In the genomic region with DNA sequence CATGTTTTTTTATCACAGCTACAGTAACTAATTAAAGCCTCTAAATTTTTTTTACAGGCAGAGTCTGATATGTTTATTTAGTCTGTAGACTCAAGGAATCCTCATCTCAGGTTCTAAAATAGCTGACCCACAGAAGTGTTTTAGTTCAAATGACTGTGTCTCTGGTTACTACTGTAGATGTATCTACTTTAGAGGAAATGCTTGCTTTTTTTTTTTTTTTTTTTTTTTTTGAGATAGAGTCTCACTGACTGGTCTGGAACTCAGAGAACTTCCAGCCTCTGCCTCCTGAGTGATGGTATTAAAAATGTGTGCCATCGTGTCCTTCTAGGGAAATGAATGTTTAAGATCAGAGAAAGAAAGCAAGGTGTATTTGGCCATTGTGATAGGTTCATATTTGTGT, we compare ENCODE assay signal across 17 mouse cellular contexts.
"Had no signal": no experiment of that assay in that cellular context is flagged by ENCODE, and none has a peak within 500 bp of the region (broad histone marks: within the 10 kb centered on the region; RNA-seq: fewer than 3 reads in every experiment).

No protein-coding gene starts in this region.

- DNase-seq: retina, postnatal 1 day; right cerebral cortex, adult 18-20 months; right cerebral cortex, postnatal 14 days; right cerebral cortex, postnatal 25 days; right cerebral cortex, postnatal 4 days; spleen, adult 18-20 months; thymus, adult 18-20 months; thymus, adult 2 months; thymus, postnatal 14 days; thymus, postnatal 25 days; thymus, postnatal 36 days; thymus, postnatal 4 days had no signal

- H3K27ac ChIP-seq: neural tube, embryonic 12.5 days; neural tube, embryonic 13.5 days; neural tube, embryonic 15.5 days; stomach, embryonic 15.5 days; stomach, postnatal 0 days had no signal

- H3K36me3 ChIP-seq: neural tube, embryonic 12.5 days; neural tube, embryonic 13.5 days; neural tube, embryonic 15.5 days; stomach, embryonic 15.5 days had no signal

- H3K9ac ChIP-seq: neural tube, embryonic 12.5 days; neural tube, embryonic 13.5 days; neural tube, embryonic 15.5 days; stomach, embryonic 15.5 days had no signal

- H3K4me2 ChIP-seq: neural tube, embryonic 12.5 days; neural tube, embryonic 13.5 days; neural tube, embryonic 15.5 days; stomach, embryonic 15.5 days had no signal

- H3K4me3 ChIP-seq: neural tube, embryonic 12.5 days; neural tube, embryonic 13.5 days; neural tube, embryonic 15.5 days; stomach, embryonic 15.5 days had no signal

- H3K4me1 ChIP-seq: neural tube, embryonic 12.5 days; neural tube, embryonic 13.5 days; neural tube, embryonic 15.5 days; stomach, embryonic 15.5 days had no signal

- H3K27me3 ChIP-seq: neural tube, embryonic 12.5 days; neural tube, embryonic 13.5 days; neural tube, embryonic 15.5 days; stomach, embryonic 15.5 days had no signal

- H3K9me3 ChIP-seq: neural tube, embryonic 12.5 days; neural tube, embryonic 13.5 days; neural tube, embryonic 15.5 days; stomach, embryonic 15.5 days had no signal
